Mouse (Mus musculus): ENCODE data around the gene Gm8909. TPM values are rescaled to one million over a fixed set of nuclear protein-coding genes. Genes with fewer than 3 reads are reported as not detected.

Gene Gm8909
- not detected for polyA plus RNA-seq (2014; fragmentation: Illumina TruSeq; extraction: RNeasy Lipid Tissue Mini Kit (QIAGEN cat#74804); ENCODE audit: low read depth, low replicate concordance)

DNA sequence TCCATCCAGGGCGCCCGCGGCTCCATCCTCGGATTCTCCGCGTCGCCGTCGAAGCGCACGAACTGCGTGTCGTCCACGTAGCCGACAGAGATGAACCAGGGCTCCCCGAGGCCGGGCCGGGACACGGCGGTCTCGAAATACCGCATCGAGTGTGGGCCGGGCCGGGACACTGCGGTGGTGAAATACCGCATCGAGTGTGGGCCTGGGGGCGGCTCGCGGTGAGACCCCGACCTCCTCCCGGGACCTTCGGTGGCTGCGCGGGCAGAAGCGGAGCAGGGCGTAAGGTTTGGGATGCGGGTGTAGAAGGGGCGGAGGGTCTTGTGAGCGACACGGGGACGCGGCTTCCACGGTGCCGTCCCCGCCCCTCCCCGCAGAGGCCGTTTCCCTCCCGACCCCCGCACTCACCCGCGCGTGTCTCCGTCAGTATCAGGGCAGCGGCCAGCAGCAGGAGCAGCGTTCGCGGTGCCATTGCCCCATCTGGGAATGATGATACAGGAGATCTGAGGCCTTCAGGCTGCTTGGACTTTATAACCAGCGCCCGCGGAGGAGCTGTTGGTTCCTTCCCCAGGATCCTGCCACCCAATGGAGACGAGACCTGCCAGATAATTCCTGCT, at the start of gene Gm8909:
Gm8909 (minus strand) TSS at position 499 of the 614 bp plus-strand sequence.

DNA sequence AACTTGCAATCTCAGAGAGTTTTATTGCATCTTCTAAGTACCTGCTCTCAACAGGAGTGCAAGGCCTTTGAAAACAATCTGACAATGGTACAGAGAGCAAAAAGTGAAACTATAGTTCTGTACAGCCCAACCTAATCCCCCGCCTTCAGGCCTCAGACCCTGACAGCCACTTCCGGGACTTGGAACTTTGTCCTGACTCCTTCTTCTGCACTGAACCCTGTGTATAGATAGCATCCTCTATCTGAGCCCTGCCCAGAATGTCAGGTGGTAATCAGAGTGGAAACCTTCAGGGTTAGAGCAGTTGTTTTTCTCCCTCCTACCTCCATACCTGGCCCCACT, 21.8 kb upstream of the Gm8909 start, which contains the start of gene H2-T3:
H2-T3 (minus strand) TSS at position 119 of the 339 bp plus-strand sequence.

DNA sequence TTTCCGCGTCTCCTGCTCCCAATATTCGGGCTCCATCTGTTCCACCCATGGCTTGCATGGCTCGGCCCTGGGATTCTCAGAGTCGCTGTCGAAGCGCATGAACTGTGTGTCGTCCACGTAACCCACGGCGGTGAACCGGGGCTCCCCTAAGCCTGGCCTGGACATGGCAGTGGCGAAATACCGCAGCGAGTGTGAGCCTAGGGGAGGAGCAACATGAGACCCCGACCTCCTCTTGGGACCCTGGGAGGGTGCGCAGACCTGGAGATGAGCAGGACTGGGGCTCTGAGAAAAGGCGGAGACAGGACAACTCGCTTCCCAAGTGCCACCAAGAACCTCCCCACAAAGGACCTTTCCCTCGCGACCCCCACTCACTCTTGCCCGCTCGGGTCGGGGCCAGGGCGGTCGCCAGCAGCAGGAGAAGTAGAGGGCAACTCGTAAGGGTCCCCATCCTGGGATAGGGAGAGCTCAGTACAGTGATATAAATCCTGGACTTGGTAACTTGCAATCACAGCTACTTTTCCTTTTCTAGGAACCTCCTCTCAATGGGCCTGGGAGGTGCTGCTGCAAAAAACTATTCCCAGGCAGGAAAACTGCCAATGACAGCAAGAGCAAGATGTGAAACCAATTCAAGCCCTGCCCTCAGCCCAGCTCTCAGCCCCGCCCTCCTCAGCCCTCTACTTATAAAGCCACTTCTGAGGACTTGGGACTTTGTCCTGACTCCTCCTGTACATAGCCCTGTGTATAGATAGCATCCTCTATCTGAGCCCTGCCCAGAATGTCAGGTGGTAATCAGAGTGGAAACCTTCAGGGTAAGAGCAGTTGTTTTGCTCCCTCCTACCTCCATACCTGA, 39.1 kb downstream of the Gm8909 start, which contains the start of gene Gm7030:
Gm7030 (minus strand) TSS at position 458 of the 850 bp plus-strand sequence.

DNA sequence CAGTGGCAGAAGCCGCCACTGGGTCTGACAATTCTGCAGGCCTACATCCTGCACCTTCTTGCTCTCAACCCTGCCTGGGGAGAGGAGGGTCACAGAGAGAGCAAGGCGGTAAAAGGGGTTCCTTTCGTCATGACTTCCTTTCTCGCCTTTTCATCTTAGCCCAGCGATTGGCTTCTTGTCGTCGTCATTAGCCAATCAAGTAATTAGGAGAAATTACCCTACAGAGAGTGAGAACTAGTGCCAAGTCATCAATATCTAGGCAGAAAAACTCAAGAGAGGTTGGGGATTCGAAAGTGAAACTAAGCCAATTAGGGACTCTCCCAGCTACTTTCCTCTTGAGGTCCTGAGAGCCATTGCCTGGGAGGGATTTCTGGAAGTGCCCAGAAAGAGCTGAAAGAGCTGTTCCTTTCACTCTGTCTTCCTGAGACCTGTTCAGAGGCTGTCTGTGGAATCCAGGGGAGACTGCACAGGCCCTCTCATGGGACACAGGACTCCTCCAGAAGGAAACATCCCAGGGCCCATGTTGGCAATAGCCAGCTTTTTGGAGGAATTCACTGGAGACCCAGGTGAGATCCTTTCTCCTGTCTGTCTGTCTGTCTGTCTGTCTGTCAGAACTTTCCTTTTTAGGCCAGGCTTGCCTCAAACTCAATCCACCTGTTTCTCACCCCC, 46.9 kb downstream of the Gm8909 start, which contains the start of gene Gm19684:
Gm19684 (plus strand) TSS at position 327 of the 669 bp plus-strand sequence.

Other genes with a start within 250 kb of the Gm8909 start
- gene Abcf1, start 198.8 kb downstream of the Gm8909 start, polyA plus RNA-seq (2014; fragmentation: Illumina TruSeq; extraction: RNeasy Lipid Tissue Mini Kit (QIAGEN cat#74804); ENCODE audit: low read depth, low replicate concordance) = 15.0 TPM
- gene Gnl1, start 188.7 kb downstream of the Gm8909 start, polyA plus RNA-seq (2014; fragmentation: Illumina TruSeq; extraction: RNeasy Lipid Tissue Mini Kit (QIAGEN cat#74804); ENCODE audit: low read depth, low replicate concordance) = 1.5 TPM
- 1.4 TPM for gene Prr3, start 188.3 kb downstream of the Gm8909 start, polyA plus RNA-seq (2014; fragmentation: Illumina TruSeq; extraction: RNeasy Lipid Tissue Mini Kit (QIAGEN cat#74804); ENCODE audit: low read depth, low replicate concordance)
- gene H2-T24, start 148.0 kb downstream of the Gm8909 start, polyA plus RNA-seq (2014; fragmentation: Illumina TruSeq; extraction: RNeasy Lipid Tissue Mini Kit (QIAGEN cat#74804); ENCODE audit: low read depth, low replicate concordance) = 3.9 TPM
- gene H2-T23, start 135.7 kb downstream of the Gm8909 start, polyA plus RNA-seq (2014; fragmentation: Illumina TruSeq; extraction: RNeasy Lipid Tissue Mini Kit (QIAGEN cat#74804); ENCODE audit: low read depth, low replicate concordance) = 29.7 TPM
- 46.2 TPM for gene H2-T22, start 125.8 kb downstream of the Gm8909 start, polyA plus RNA-seq (2014; fragmentation: Illumina TruSeq; extraction: RNeasy Lipid Tissue Mini Kit (QIAGEN cat#74804); ENCODE audit: low read depth, low replicate concordance)
- not detected for gene Gm6034, start 125.6 kb downstream of the Gm8909 start, polyA plus RNA-seq (2014; fragmentation: Illumina TruSeq; extraction: RNeasy Lipid Tissue Mini Kit (QIAGEN cat#74804); ENCODE audit: low read depth, low replicate concordance)
- not detected for gene Gm11127, start 110.2 kb downstream of the Gm8909 start, polyA plus RNA-seq (2014; fragmentation: Illumina TruSeq; extraction: RNeasy Lipid Tissue Mini Kit (QIAGEN cat#74804); ENCODE audit: low read depth, low replicate concordance)
- gene Gm19684, start 46.9 kb downstream of the Gm8909 start, polyA plus RNA-seq (2014; fragmentation: Illumina TruSeq; extraction: RNeasy Lipid Tissue Mini Kit (QIAGEN cat#74804); ENCODE audit: low read depth, low replicate concordance) = not detected
- gene Gm7030, start 39.1 kb downstream of the Gm8909 start, polyA plus RNA-seq (2014; fragmentation: Illumina TruSeq; extraction: RNeasy Lipid Tissue Mini Kit (QIAGEN cat#74804); ENCODE audit: low read depth, low replicate concordance) = not detected
- gene H2-T3, start 21.8 kb upstream of the Gm8909 start, polyA plus RNA-seq (2014; fragmentation: Illumina TruSeq; extraction: RNeasy Lipid Tissue Mini Kit (QIAGEN cat#74804); ENCODE audit: low read depth, low replicate concordance) = not detected
- gene Rpp21, start 89.5 kb upstream of the Gm8909 start, polyA plus RNA-seq (2014; fragmentation: Illumina TruSeq; extraction: RNeasy Lipid Tissue Mini Kit (QIAGEN cat#74804); ENCODE audit: low read depth, low replicate concordance) = 2.5 TPM
- 9.3 TPM for gene Trim39, start 103.7 kb upstream of the Gm8909 start, polyA plus RNA-seq (2014; fragmentation: Illumina TruSeq; extraction: RNeasy Lipid Tissue Mini Kit (QIAGEN cat#74804); ENCODE audit: low read depth, low replicate concordance)
- gene H2-M10.2, start 118.0 kb upstream of the Gm8909 start, polyA plus RNA-seq (2014; fragmentation: Illumina TruSeq; extraction: RNeasy Lipid Tissue Mini Kit (QIAGEN cat#74804); ENCODE audit: low read depth, low replicate concordance) = not detected
- not detected for gene H2-M10.1, start 157.6 kb upstream of the Gm8909 start, polyA plus RNA-seq (2014; fragmentation: Illumina TruSeq; extraction: RNeasy Lipid Tissue Mini Kit (QIAGEN cat#74804); ENCODE audit: low read depth, low replicate concordance)
- not detected for gene H2-M10.3, start 199.9 kb upstream of the Gm8909 start, polyA plus RNA-seq (2014; fragmentation: Illumina TruSeq; extraction: RNeasy Lipid Tissue Mini Kit (QIAGEN cat#74804); ENCODE audit: low read depth, low replicate concordance)